Mouse (Mus musculus): Measurements from ENCODE around the gene BC004004. TPM values are rescaled to one million over a fixed set of nuclear protein-coding genes. Genes with fewer than 3 reads are reported as not detected.

BC004004 gene
- polyA plus RNA-seq (2015; fragmentation: Nextera tagmentation; extraction: Ambion mirVana) = 99.1 and 105 TPM in 2 replicates

DNA sequence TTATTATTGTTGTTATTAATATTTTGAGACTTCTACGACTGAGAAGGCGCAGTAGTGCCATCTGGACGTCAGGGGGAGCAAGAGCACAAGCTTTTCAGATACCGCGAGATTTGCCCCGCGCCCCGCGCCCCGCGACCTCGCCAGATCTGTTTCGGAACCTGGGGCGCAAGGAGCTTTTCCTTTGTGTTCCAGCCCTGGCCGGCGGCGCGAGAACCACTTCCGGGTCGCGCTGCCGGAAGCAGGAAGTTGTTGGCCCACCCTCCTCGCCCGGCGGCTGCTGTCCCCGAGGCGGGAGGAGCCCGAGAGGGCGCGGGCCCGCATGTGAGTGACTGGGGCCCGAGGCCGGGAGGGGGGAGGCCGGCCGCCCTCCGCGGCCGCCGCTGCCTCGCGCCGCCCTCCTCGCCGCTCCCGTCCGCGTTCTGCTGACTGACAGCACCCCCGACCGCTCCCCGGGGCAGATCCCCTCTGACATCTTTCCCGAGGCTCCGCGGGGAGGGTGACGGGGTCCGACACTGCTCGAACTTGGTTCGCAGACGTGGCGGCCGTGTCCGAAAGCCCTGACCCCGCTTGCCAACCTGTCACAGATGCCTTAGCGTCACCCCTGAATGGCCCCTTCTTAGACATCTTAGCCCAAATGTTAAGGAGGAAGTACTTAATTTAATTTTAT is at the start of gene BC004004:
BC004004 (plus strand) TSS at position 107 of the 667 bp plus-strand sequence.
- peak within 1 kb of the TSS; percentile 85 for H3K27ac ChIP-seq
- peak; percentile 94 for ATAC-seq
- no peaks in the 10 kb centered on the region for H3K36me3 ChIP-seq
- H3K4me2 ChIP-seq (replicated peaks) = peak within 1 kb of the TSS; percentile 66
- peak within 1 kb of the TSS; percentile 75 for H3K4me3 ChIP-seq (replicated peaks)
- H3K9me3 ChIP-seq = no peaks in the 10 kb centered on the region
- under 1% methylated on average over 52 of the region's 63 CpGs for WGBS
- H3K27me3 ChIP-seq = no peaks in the 10 kb centered on the region
- H3K4me1 ChIP-seq (replicated peaks) = peaks cover 25% of the 10 kb centered on the region
- H3K9ac ChIP-seq (replicated peaks) = peak within 1 kb of the TSS; percentile 86

DNA sequence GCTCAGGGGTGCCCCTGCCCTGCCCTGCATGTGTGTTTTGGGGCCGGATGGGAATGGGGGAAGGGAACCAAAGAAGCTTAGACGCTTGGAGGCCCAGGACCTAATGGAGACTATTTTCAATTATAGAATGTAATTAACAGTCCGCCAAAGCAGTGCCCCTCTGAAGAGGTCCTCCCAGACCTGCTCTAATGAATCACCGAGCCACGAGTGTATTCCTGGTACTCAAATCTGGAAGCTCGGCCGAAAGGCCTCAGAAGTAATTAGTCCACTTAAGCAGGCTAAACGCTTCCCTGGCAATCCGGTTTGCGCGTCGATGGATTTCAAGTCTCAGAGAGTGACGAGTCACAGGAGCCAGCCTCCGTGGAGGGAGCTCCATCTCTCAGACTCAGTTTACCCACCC is 48.0 kb upstream of the BC004004 start:
- no peaks in the 10 kb centered on the region for H3K27me3 ChIP-seq
- ATAC-seq = no peak; the same call in 1 of the 2 replicates
- peaks cover 23% of the 10 kb centered on the region for H3K4me1 ChIP-seq (replicated peaks)
- H3K27ac ChIP-seq = 0 out of 2 replicates have a peak overlapping the region, but pooled peaks have one; percentile 39
- no peaks in the 10 kb centered on the region for H3K9me3 ChIP-seq
- 39% methylated on average over 14 of the region's 14 CpGs for WGBS
- H3K4me2 ChIP-seq (replicated peaks) = no peak overlapping the region
- no peak overlapping the region for H3K4me3 ChIP-seq (replicated peaks)
- 0 out of 2 replicates have a peak, but pooled peaks cover 3% of the 10 kb centered on the region for H3K36me3 ChIP-seq
- no peak overlapping the region for H3K9ac ChIP-seq (replicated peaks)

DNA sequence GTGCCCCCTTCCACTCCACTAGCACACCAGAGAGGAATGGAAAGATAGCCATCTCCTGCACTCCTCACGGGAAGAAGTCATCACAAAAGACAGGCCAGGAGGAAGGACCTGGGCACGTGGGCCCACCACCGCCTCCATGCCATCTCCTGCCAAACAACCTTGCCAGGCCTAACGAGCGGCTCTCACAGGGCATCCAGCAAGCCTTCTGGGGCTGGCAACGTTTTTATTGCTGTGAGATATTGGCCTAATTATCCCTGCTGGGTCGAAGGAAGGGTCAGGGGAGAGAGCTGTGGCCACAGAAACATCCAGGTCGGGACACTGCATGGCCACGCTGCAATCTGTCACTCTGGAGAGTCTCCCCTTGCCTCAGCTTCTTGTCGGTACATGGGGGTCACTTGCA is 37.5 kb upstream of the BC004004 start:
- Histone ChIP-seq H3K27me3 (peaks cover 14% of the 10 kb centered on the region), H3K4me1 (replicated peaks) (peaks cover 14% of the 10 kb centered on the region; the same call in 1 of the 2 replicates), H3K9me3 (no peaks in the 10 kb centered on the region), H3K4me3 (replicated peaks) (no peak overlapping the region), H3K36me3 (no peaks in the 10 kb centered on the region), H3K4me2 (replicated peaks) (no peak overlapping the region), H3K9ac (replicated peaks) (no peak overlapping the region), H3K27ac (no peak overlapping the region)
- 82% methylated on average over 10 of the region's 10 CpGs for WGBS
- ATAC-seq = no peak

DNA sequence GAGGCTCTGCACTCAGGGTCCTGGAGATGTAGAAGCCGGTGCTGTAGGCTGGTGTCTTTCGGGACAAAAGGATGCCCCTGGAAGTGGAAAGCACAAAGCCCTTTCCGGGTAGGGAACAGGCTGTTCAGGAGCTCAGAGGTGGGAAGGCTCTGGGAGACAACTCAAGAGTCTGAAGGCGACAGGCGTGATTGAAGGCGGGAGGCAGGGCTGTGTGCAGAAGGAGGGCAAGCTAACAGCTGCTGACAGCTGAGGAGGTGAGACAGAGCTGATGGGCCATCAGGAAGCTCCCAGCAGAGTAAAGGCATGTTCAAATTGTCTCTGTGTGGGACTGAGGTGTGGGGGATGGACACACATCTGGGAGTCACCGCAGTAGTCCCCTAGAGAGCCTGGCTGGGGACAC is 32.5 kb upstream of the BC004004 start:
- H3K4me3 ChIP-seq (replicated peaks) = no peak overlapping the region
- H3K4me2 ChIP-seq (replicated peaks) = peak overlapping the region; percentile 99; the same call in 1 of the 2 replicates
- H3K4me1 ChIP-seq (replicated peaks) = peaks cover 36% of the 10 kb centered on the region
- no peak overlapping the region for H3K27ac ChIP-seq
- H3K36me3 ChIP-seq = no peaks in the 10 kb centered on the region
- H3K27me3 ChIP-seq = peaks cover 32% of the 10 kb centered on the region
- no peaks in the 10 kb centered on the region for H3K9me3 ChIP-seq
- no peak overlapping the region for H3K9ac ChIP-seq (replicated peaks)
- ATAC-seq = no peak
- WGBS = 74% methylated on average over 7 of the region's 7 CpGs

DNA sequence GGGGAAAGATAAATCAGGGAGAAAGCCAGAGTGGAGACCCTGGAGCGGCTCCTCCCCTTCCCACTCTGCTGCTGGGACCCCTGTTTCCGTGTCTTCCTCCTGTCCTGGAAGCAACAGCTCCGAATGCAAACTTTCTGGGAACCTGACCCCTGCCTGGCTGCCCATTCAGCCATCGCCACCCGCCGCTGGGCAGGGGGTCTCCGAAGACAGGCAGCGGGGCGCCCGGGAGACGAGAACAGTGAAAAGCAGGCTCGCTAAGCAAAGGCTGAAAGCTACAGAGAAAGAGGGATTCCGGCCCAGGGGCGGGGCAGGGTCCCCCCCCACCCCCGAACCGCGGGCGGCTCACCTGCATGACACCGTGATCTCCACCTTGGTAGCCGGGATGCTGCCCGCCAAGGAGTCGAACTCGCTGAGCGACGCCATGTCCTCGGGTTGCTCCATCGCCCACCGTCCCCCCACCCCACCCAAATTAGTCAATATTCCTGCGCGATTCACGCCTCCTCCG is 31.3 kb upstream of the BC004004 start:
- H3K36me3 ChIP-seq = no peaks in the 10 kb centered on the region
- peaks cover 32% of the 10 kb centered on the region for H3K27me3 ChIP-seq
- H3K4me1 ChIP-seq (replicated peaks) = peaks cover 38% of the 10 kb centered on the region
- ATAC-seq = no peak
- WGBS = 0% methylated on average over 28 of the region's 32 CpGs
- peak overlapping the region; percentile 73 for H3K9ac ChIP-seq (replicated peaks)
- peak overlapping the region; percentile 61 for H3K4me3 ChIP-seq (replicated peaks)
- no peaks in the 10 kb centered on the region for H3K9me3 ChIP-seq
- peak overlapping the region; percentile 99 for H3K4me2 ChIP-seq (replicated peaks)
- H3K27ac ChIP-seq = peak overlapping the region; percentile 11; the same call in 1 of the 2 replicates

DNA sequence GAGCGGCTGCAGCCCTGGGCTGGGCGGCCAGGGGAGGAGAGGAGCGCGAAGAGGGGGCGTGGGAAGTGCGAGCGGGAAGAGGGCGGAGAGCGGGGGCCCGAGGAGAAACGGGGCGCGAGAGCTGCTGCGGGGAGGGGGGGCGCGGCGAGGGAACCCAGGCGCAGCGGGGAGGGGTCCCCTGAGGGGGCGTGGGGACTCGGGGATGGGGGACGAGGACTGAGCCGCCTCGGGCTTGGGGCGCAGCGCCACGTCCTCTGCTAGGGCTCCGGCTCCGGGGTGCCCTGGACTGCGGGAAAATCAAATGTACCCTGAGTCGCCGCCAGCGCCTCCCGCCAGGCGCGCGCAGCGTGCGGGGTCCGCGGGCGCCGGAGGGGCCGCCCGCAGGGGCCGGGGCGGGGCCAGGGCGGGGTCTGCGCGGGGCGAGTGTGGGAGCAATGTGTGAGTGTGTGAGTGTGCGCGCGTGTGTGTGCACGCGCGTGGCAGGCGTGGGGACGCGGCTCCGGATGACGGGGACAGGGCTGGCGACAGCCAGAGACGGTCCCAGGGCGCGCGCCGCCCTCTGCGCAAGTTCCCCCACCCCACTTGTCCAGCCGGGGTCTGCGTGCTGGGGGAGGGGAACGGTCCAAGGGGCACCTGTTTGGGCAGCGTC is 30.7 kb upstream of the BC004004 start, which contains the start of gene Cpne5:
Cpne5 (minus strand) TSS at position 396 of the 649 bp plus-strand sequence.
- Histone ChIP-seq H3K9ac (replicated peaks) (peak within 1 kb of the TSS; percentile 73), H3K9me3 (no peaks in the 10 kb centered on the region), H3K4me3 (replicated peaks) (peak within 1 kb of the TSS; percentile 61), H3K4me1 (replicated peaks) (peaks cover 39% of the 10 kb centered on the region), H3K36me3 (no peaks in the 10 kb centered on the region), H3K27me3 (peaks cover 32% of the 10 kb centered on the region), H3K27ac (peak within 1 kb of the TSS; percentile 26; the same call in 1 of the 2 replicates), H3K4me2 (replicated peaks) (peak within 1 kb of the TSS; percentile 99)
- WGBS = 1% methylated on average over 66 of the region's 73 CpGs
- peak; percentile 74 for ATAC-seq

DNA sequence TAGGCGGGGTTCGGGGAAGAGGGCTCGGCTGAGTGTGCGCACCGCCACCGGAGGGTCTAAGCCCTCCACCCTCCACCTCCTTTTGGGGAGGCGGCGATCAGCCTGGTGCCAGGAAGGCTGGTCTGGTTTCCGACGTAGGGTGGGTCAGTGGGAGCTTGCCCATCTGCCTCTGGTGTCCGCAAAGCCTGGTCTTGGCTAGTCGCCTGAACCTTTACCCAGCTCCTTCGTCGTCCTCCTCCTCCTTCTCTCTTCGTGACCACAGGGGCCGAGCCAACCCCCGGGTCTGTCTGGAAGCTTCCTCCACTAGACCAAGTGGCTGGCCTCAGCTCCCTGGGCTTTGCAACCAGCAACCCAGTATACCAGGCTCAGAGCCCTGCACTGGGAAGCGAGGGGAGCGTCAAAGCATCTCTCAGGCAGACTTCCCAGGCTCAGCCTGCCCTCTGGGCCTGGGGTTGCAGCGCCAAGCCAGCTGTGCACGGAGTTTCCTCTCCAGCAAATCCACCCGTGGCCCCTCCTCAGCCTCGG is 30.1 kb upstream of the BC004004 start:
- Histone ChIP-seq H3K4me1 (replicated peaks) (peaks cover 43% of the 10 kb centered on the region), H3K36me3 (no peaks in the 10 kb centered on the region), H3K4me3 (replicated peaks) (peak overlapping the region; percentile 61), H3K27ac (peak overlapping the region; percentile 26; the same call in 1 of the 2 replicates), H3K4me2 (replicated peaks) (peak overlapping the region; percentile 99), H3K9ac (replicated peaks) (peak overlapping the region; percentile 73), H3K9me3 (no peaks in the 10 kb centered on the region), H3K27me3 (peaks cover 30% of the 10 kb centered on the region)
- peak; percentile 38 for ATAC-seq
- WGBS = 2% methylated on average over 23 of the region's 23 CpGs

DNA sequence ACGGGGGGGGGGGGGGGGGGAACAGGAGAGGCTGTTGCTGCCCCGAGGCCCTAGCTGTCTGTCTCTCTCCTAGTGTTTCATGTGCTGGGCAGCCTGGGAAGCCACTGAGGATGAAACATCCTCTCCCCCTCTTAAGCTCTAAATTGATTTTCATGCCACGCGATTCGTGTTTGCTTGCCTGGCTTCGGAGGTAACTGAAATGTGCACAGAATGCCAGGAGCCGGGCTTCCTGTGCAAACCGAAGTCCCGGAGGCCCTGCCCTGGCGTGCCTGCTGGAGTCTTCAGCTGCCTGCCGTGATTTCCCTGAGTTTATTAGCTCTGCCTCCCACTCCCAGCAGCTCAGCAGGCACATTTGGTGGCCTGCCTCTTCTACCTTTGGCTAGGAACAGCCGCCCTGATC is 23.7 kb upstream of the BC004004 start:
- WGBS = 15% methylated on average over 11 of the region's 12 CpGs

DNA sequence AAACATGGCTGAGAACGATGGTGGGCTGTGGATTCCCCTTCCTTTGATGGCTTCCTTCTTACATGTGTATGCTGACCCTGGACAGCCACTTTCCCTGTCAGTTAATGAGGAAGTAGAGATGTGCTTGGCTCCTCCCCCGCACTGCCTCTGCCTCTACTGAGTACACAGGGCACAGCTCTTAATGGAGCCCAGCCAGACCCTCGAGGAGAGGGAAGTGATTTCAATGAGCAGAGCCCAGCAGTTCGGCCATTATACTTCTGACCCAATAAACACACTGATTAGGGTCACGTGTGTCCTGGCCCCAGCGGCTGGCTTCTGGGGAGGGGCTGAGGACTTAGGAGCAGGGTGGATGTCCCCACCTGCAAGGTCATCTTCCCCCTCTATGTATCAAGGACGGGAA is 22.9 kb upstream of the BC004004 start:
- Histone ChIP-seq H3K27me3 (no peaks in the 10 kb centered on the region), H3K4me1 (replicated peaks) (peaks cover 45% of the 10 kb centered on the region), H3K4me3 (replicated peaks) (no peak overlapping the region), H3K9ac (replicated peaks) (0 out of 2 replicates have a peak overlapping the region, but pooled peaks have one; percentile 40), H3K27ac (peak overlapping the region; percentile 84), H3K9me3 (no peaks in the 10 kb centered on the region), H3K4me2 (replicated peaks) (no peak overlapping the region), H3K36me3 (peaks cover 20% of the 10 kb centered on the region)
- 26% methylated on average over 7 of the region's 7 CpGs for WGBS
- ATAC-seq = 0 out of 2 replicates have a peak, but pooled peaks have one; percentile 19

More for the DNA sequence above, 23.7 kb upstream of the BC004004 start:
- Histone ChIP-seq H3K4me3 (replicated peaks) (no peak overlapping the region), H3K9me3 (no peaks in the 10 kb centered on the region), H3K27me3 (no peaks in the 10 kb centered on the region; the same call in 1 of the 2 replicates), H3K9ac (replicated peaks) (peak overlapping the region; percentile 40; the same call in 1 of the 2 replicates), H3K4me2 (replicated peaks) (peak overlapping the region; percentile 11; the same call in 1 of the 2 replicates), H3K27ac (peak overlapping the region; percentile 84), H3K4me1 (replicated peaks) (peaks cover 45% of the 10 kb centered on the region), H3K36me3 (peaks cover 12% of the 10 kb centered on the region)
- peak; percentile 28 for ATAC-seq

DNA sequence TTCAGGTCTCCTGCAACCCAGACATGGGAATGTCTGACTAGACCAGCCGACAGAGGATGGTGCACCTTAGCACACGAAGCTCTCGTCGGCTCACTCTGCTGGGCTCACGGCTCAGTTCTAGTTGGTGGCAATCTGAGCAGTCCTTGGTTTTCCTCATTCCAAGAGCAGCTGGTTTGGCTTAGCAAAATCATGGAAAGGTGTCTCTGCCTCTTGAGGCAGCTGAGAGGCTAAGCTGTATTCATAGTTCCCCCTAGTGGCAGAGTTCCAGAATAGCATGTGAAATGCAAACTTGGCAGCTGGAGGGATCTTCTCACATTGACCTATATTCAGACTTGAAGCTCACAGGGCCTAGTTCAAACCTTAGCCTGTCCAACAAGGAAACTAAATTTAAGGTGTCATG is 22.0 kb upstream of the BC004004 start:
- Histone ChIP-seq H3K27ac (0 out of 2 replicates have a peak overlapping the region, but pooled peaks have one; percentile 84), H3K9ac (replicated peaks) (no peak overlapping the region), H3K4me3 (replicated peaks) (no peak overlapping the region), H3K9me3 (no peaks in the 10 kb centered on the region), H3K4me1 (replicated peaks) (peaks cover 46% of the 10 kb centered on the region), H3K27me3 (no peaks in the 10 kb centered on the region), H3K4me2 (replicated peaks) (no peak overlapping the region), H3K36me3 (peaks cover 29% of the 10 kb centered on the region)
- peak; percentile 37 for ATAC-seq
- 23% methylated on average over 5 of the region's 5 CpGs for WGBS

DNA sequence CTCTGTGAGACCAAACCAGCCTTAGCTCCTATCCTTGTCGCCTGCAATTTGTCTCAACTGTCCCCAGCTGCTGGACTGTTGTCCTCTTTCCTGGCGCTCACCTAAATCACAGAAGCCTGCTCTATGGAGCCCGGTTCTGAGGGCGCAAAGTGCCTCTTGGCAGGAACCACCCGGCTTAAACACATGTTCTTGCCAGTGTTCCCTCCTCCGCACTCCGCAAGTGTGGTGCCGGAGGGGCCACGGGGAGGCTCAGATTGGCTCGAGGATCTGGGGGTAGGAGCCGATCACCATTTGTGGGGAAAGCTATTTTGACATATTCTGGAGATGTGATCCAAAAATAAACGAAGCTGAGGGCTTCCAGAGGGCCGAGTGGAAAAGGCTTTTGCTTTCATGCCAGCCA is 20.7 kb upstream of the BC004004 start:
- H3K4me1 ChIP-seq (replicated peaks) = peaks cover 48% of the 10 kb centered on the region
- no peak overlapping the region for H3K4me3 ChIP-seq (replicated peaks)
- no peak overlapping the region for H3K27ac ChIP-seq
- no peak overlapping the region for H3K9ac ChIP-seq (replicated peaks)
- WGBS = 87% methylated on average over 13 of the region's 13 CpGs
- no peaks in the 10 kb centered on the region for H3K27me3 ChIP-seq
- H3K9me3 ChIP-seq = no peaks in the 10 kb centered on the region
- H3K36me3 ChIP-seq = peaks cover 40% of the 10 kb centered on the region
- ATAC-seq = no peak
- H3K4me2 ChIP-seq (replicated peaks) = no peak overlapping the region

All from midbrain, embryonic 13.5 days (tissue).